Mouse (Mus musculus) hindbrain, embryonic 14.5 days (tissue): ENCODE data around the gene Gm7075. TPM values are rescaled to one million over a fixed set of nuclear protein-coding genes. Genes with fewer than 3 reads are reported as not detected.
"Not testable (repeated sequence)": the region's sequence is repeated elsewhere in the genome, so short reads cannot be mapped to it uniquely, and the experiment has no call there.

Experiments
- ATAC-seq: fragments of 200-750 bp; cut with Nextera tagmentation; 2 replicates; pipeline ENCODE4 v1.8.0; 2017; ENCODE audit warnings: moderate number of reproducible peaks, mild to moderate bottlenecking, moderate TSS enrichment, moderate library complexity; ENCODE audit not compliant: low FRiP score
- DNase-seq: peaks from one replicate; pipeline ENCODE4 v3.0.0-alpha.2; 2015; ENCODE audit warnings: low spot score
- H3K27ac ChIP-seq: fragments of 300-500 bp; sonication (generic); 2 replicates; pipeline ENCODE4 v1.5.1; 2014; ENCODE audit warnings: mild to moderate bottlenecking, moderate library complexity
- H3K27me3 ChIP-seq: fragments of 300-500 bp; sonication (generic); 2 replicates; pipeline ENCODE4 v1.6.1; 2014; ENCODE audit warnings: mild to moderate bottlenecking, low read length, mixed read lengths; ENCODE audit not compliant: control insufficient read depth, insufficient read depth
- H3K36me3 ChIP-seq: fragments of 300-500 bp; sonication (generic); replicated peaks from 2 replicates; pipeline ENCODE4 v1.6.1; 2014; ENCODE audit not compliant: control insufficient read depth, insufficient read depth
- H3K4me1 ChIP-seq: fragments of 300-500 bp; sonication (generic); replicated peaks from 2 replicates; pipeline ENCODE4 v1.6.1; 2014; ENCODE audit warnings: antibody characterized with exemption, low read length, mixed read lengths; ENCODE audit not compliant: control insufficient read depth, insufficient read depth
- H3K4me2 ChIP-seq: fragments of 300-500 bp; sonication (generic); replicated peaks from 2 replicates; pipeline ENCODE4 v1.6.1; 2014; ENCODE audit warnings: mild to moderate bottlenecking, moderate library complexity
- H3K4me3 ChIP-seq: fragments of 300-500 bp; sonication (generic); replicated peaks from 2 replicates; pipeline ENCODE4 v1.5.1; 2014; ENCODE audit warnings: mild to moderate bottlenecking, low read length
- H3K9ac ChIP-seq: fragments of 300-500 bp; sonication (generic); 2 replicates; pipeline ENCODE4 v1.6.1; 2014
- H3K9me3 ChIP-seq: fragments of 300-500 bp; sonication (generic); 2 replicates; pipeline ENCODE4 v1.6.1; 2016; ENCODE audit warnings: low read length; ENCODE audit not compliant: control insufficient read depth
- WGBS: fragments of 180-500 bp; shearing (Covaris S2); extraction: QIAGEN DNeasy Blood & Tissue Kit; methylation state at CpG from one replicate; pipeline ENCODE4 v1.1.7; 2014; 5-methylcytosine and 5-hydroxymethylcytosine counted together
- polyA plus RNA-seq: library from polyadenylated mRNA; unstranded; fragments of >200 nt; fragmentation: Nextera tagmentation; extraction: Ambion mirVana; gene quantifications from 2 replicates; pipeline ENCODE4 v1.2.1, GENCODE M21; 2014

Gm7075 gene
- not detected in 2 replicates for polyA plus RNA-seq

- Histone ChIP-seq H3K36me3 (no peaks in the 10 kb centered on the region), H3K9ac (no peak within 1 kb of the TSS), H3K27me3 (no peaks in the 10 kb centered on the region), H3K4me1 (no peaks in the 10 kb centered on the region), H3K27ac (no peak within 1 kb of the TSS), H3K9me3 (no peaks in the 10 kb centered on the region), H3K4me2 (no peak within 1 kb of the TSS), H3K4me3 (no peak within 1 kb of the TSS)
- DNase-seq = no peak
- 90% methylated on average over 18 of the region's 18 CpGs for WGBS
- ATAC-seq = no peak
These were observed at the start of gene Gm7075 for GRCm38 (mm10) chr10:63421739-63422735. Gene Gm7075 (minus strand): TSS chr10:63421789.

GRCm38 (mm10) chr10:63460935-63461334 lies 39.3 kb upstream of the Gm7075 start:
- Histone ChIP-seq H3K4me3 (no peak overlapping the region), H3K4me2 (no peak overlapping the region), H3K4me1 (no peaks in the 10 kb centered on the region), H3K27me3 (no peaks in the 10 kb centered on the region), H3K9ac (no peak overlapping the region), H3K9me3 (no peaks in the 10 kb centered on the region), H3K36me3 (no peaks in the 10 kb centered on the region), H3K27ac (no peak overlapping the region)
- DNase-seq = no peak
- ATAC-seq = no peak
- 53% methylated on average over 5 of the region's 5 CpGs for WGBS

- no peak for DNase-seq
- H3K36me3 ChIP-seq = no peaks in the 10 kb centered on the region
- no peak overlapping the region for H3K27ac ChIP-seq
- H3K4me1 ChIP-seq = no peaks in the 10 kb centered on the region
- H3K4me3 ChIP-seq = no peak overlapping the region
- H3K9me3 ChIP-seq = no peaks in the 10 kb centered on the region
- H3K4me2 ChIP-seq = no peak overlapping the region
- H3K9ac ChIP-seq = no peak overlapping the region
- 85% methylated on average over 17 of the region's 17 CpGs for WGBS
- ATAC-seq = no peak
- no peaks in the 10 kb centered on the region for H3K27me3 ChIP-seq
These were observed 35.9 kb upstream of the Gm7075 start for GRCm38 (mm10) chr10:63457292-63458128.

- 31% methylated on average over 8 of the region's 8 CpGs for WGBS
- Histone ChIP-seq H3K4me2 (no peak overlapping the region), H3K27me3 (no peaks in the 10 kb centered on the region), H3K27ac (no peak overlapping the region), H3K4me3 (no peak overlapping the region), H3K9ac (no peak overlapping the region), H3K36me3 (no peaks in the 10 kb centered on the region), H3K9me3 (no peaks in the 10 kb centered on the region), H3K4me1 (no peaks in the 10 kb centered on the region)
- DNase-seq (peak; percentile 67), ATAC-seq (peak; percentile 79)
These were observed 33.7 kb upstream of the Gm7075 start for GRCm38 (mm10) chr10:63455110-63455878.

GRCm38 (mm10) chr10:63453926-63454325 lies 32.3 kb upstream of the Gm7075 start:
- no peaks in the 10 kb centered on the region for H3K36me3 ChIP-seq
- DNase-seq (no peak), ATAC-seq (no peak)
- no peak overlapping the region for H3K9ac ChIP-seq
- no peak overlapping the region for H3K27ac ChIP-seq
- H3K9me3 ChIP-seq = no peaks in the 10 kb centered on the region
- H3K4me3 ChIP-seq = no peak overlapping the region
- H3K4me2 ChIP-seq = no peak overlapping the region
- H3K27me3 ChIP-seq = no peaks in the 10 kb centered on the region
- whole genome bisulfite sequencing = 88% methylated on average over 4 of the region's 4 CpGs
- H3K4me1 ChIP-seq = no peaks in the 10 kb centered on the region

DNA sequence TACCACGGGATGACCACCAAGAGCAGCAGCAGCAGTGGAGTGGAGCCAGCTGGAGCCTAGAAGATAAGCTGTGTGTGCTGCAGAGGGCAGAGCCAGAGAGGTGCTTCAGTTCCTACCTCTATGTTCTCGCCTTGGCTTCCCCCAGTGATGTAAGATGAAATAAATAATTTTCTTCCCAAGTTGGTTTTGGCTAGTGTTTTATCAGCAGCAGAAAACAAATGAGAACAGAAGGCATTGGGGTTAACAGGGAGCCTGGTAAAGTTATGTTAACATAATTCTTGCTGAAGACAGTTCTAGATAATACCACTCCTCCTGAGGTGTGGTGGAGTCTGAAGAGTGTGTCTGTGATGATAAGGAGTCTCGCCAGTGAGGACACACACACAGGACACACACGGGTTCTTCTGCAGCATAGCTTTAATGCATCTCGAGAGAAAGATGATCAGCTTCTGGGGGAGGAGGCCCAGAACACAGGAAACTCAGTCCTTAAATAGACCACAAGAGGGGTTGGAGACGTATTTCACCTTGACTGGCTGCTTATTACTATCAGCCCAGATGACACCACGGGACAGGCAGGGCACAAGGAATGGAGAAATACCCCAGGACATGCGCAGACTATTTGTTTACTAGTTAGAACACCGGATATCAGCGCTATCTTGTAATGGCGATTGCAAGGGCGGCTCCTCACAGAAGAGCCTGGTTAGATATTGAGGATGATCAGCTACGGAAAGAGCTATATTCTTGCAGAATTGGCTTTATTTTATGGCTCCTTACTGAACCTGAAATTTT lies 23.2 kb upstream of the Gm7075 start:
- H3K9ac ChIP-seq, DNase-seq: not testable (repeated sequence)
- 93% methylated on average over 13 of the region's 13 CpGs for WGBS

DNA sequence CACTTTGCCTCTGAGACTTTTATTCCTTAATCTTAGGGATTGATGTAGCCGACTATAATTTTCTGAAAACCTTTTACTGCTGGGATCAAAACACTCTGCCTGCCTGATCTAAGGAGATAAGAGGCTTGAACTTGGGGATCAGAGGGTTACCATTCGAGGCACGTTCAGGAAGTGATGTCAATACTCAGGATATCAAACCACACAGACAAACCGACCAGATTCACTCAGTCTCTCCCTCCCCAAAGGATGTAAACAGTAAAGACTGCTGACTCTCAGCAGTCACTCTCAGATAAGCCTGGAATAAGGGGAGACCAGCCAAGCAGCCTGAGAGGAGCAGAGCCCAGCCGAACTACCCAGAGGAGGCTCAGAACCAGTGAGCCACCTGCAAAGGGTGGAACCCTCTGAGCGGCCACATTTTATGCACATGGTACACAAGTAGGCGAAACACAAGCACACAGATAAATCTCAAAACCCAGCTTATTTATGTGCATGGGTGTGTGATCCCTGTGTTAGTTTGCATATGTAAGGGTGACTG lies 18.2 kb upstream of the Gm7075 start:
- Histone ChIP-seq H3K36me3 (no peaks in the 10 kb centered on the region), H3K4me3 (no peak overlapping the region), H3K9ac (no peak overlapping the region), H3K4me1 (no peaks in the 10 kb centered on the region), H3K4me2 (no peak overlapping the region), H3K27ac (no peak overlapping the region), H3K27me3 (no peaks in the 10 kb centered on the region), H3K9me3 (no peaks in the 10 kb centered on the region)
- DNase-seq = no peak
- no peak for ATAC-seq
- 80% methylated on average over 7 of the region's 7 CpGs for WGBS

More for the DNA sequence above, 23.2 kb upstream of the Gm7075 start:
- not testable (repeated sequence) for H3K36me3 ChIP-seq, H3K27me3 ChIP-seq, H3K4me3 ChIP-seq, H3K27ac ChIP-seq, ATAC-seq, H3K4me2 ChIP-seq, H3K4me1 ChIP-seq, H3K9me3 ChIP-seq

DNA sequence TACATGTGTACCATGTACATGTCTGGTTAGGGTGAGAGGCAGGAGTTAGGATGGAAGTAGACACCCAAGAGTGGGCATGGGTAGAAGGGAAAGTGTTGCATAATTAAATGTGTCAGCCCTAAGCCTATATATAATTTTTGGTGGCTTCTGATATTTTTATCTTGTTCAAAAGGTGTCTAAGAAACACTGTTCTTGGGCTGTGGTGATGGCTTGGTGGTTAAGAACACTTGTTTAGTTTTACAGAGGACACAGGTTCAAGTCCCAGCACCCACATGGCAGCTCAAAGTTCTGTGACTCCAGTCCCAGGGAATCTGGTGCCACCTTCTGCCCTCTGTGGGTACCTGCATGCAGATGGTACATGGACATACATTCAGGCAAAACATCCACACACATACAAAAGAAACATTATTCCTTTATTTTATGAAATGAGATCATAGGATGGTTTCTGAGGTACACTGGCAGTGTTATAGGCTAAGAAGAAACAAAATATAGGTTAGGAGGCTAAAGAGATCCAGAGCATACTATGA lies 17.2 kb upstream of the Gm7075 start:
- DNase-seq = no peak

More for the DNA sequence above, 17.2 kb upstream of the Gm7075 start:
- Histone ChIP-seq H3K36me3 (no peaks in the 10 kb centered on the region), H3K4me1 (no peaks in the 10 kb centered on the region), H3K4me2 (no peak overlapping the region), H3K9me3 (no peaks in the 10 kb centered on the region), H3K27me3 (no peaks in the 10 kb centered on the region), H3K9ac (no peak overlapping the region), H3K4me3 (no peak overlapping the region), H3K27ac (no peak overlapping the region)
- no peak for ATAC-seq
